Mouse (Mus musculus) left cerebral cortex, adult 6 months (tissue): ENCODE data around the gene Sstr2. TPM values are rescaled to one million over a fixed set of nuclear protein-coding genes. Genes with fewer than 3 reads are reported as not detected.

Source experiments
- long read RNA-seq, 2 experiments: library from polyadenylated mRNA; unstranded; transcript quantifications; one replicate each; pipeline ENCODE4 v2.0.0; 2019 to 2020
- polyA plus RNA-seq: library from polyadenylated mRNA; unstranded; fragments of <200 nt; fragmentation: Nextera tagmentation; gene quantifications from 2 replicates; pipeline ENCODE4 v1.2.3, GENCODE M21; 2021

The Sstr2 gene
- 21.9 and 27.2 TPM in 2 replicates for polyA plus RNA-seq
- long read RNA-seq, experiment 1, transcript Sstr2-202 (3 exons, 1,537 nt) = minor isoform, 14 of 200 reads
- long read RNA-seq, experiment 1, transcript Sstr2-203 (2 exons, 2,143 nt) = major isoform, 182 of 200 reads
- long read RNA-seq, experiment 1, partial matches to known transcripts = 0 of 200 reads
- long read RNA-seq, experiment 1, other reads (novel, unspliced or antisense) = 4 of 200 reads
- long read RNA-seq, experiment 2, transcript Sstr2-203 (2 exons, 2,143 nt) = major isoform, 19 of 27 reads
- long read RNA-seq, experiment 2, partial matches to known transcripts = 0 of 27 reads
- long read RNA-seq, experiment 2, other reads (novel, unspliced or antisense) = 8 of 27 reads

DNA sequence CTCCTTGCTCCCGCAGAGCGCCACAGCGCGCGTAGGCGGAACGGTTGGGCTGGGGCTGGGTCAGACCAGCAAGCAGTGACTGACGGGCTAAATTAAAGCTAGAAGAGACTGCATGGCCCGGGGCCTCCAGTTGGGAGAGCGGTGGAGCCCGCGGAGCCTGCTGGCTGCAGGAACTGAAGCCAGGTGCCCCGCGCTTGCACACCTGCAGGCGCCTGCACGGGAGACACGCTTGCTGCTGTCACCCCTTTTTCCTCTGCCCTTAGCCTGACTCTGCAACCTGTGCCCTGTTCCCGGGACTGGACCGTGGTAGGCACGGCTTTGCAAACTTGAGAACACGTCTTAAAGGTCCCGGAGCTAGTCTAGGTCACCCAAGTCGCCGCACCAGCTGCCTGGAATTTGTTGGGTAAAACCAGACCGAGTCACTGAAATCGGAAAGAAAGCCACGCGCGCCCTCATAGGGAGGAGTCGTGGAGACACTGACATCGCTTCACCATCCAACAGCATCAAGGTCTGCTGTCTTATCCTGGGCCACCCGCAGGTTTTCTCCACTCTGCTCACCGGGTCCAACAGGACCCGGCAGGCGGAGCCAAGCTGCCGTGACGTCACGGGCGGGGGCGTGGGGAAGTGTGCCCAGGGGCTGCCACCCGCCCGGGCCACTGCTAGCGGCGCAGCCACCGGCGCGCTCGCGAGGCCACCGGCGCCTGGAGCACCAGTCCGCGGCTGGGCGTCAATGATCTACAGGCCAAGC lies at the start of gene Sstr2:
Gene Sstr2 (plus strand): TSS at position 671 of the 748 bp plus-strand sequence.

DNA sequence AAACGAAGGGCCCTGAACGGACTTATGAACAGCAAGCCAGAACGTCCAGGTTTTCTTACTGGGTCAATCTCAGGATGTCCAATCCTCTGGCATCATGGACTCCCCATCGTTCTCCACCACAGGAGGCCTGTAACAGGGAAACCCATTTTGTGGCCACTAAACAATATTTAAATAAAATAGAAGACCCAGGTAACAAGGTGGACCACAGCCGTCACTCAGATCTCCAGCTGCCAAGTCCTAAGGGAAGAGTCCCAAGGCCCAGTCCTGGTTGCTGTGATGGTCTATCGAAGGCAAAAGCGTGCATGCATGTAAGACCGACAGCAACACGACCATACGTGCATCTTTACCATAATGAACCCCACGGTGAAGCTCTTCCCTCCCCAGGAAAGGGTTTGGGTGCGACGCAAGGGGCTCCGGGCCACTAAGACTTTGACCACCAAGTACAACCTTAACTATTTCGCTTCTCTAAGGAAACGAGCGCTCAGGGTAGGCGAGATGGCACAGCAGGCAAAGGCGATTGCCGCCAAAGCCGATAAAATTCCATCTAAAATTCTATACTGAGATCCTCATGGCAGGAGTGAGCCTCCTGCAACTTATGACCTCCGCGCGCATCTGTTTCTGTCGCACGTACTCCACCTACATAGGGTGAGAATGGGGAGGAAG lies 29.7 kb downstream of the Sstr2 start, which contains the start of gene Cog1:
Gene Cog1 (plus strand): TSS at position 480 of the 663 bp plus-strand sequence.

DNA sequence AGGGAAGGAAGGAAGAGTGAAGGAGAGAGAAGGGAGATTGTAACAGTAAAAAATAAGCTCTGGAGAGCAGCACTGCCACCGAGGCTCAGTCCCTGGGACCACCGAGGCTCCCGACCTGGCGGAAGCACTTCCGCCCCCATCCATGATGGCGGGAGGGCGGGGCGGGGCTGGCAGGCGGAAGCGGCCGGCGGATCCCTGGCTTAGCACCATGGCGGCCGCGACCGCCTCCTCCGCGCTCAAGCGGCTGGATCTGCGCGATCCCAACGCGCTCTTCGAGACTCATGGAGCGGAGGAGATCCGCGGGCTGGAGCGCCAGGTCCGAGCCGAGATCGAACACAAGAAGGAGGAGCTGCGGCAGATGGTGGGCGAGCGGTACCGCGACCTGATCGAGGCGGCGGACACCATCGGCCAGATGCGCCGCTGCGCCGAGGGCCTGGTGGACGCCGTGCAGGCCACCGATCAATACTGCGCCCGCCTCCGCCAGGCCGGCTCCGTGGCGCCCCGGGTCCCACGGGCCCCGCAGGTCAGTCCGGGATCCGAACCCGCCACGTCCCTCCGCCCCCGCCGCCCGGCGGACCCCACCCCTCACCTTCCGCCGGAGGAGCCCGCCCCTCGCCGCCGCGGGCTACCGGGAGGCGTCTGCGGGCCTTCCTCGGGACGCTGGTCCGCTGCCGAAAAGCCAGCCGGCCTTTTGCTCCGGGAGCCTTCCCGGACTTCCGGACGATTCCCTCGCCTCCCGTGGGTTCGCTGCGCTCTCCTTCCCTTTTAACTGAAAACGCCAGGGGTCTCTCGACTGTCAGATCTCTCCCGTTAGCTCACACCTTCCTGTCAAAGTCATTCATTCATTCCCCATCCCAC lies 30.4 kb downstream of the Sstr2 start, which contains the start of gene Slc39a11:
Gene Slc39a11 (minus strand): TSS at position 727 of the 858 bp plus-strand sequence.

Other genes with a start within 250 kb of the Sstr2 start
- 31.8 and 33.6 TPM in 2 replicates for gene Cog1, start 29.8 kb downstream of the Sstr2 start, polyA plus RNA-seq
- 9.3 and 10.1 TPM in 2 replicates for gene Slc39a11, start 30.7 kb downstream of the Sstr2 start, polyA plus RNA-seq
- 43.2 and 43.6 TPM in 2 replicates for gene Fam104a, start 64.8 kb downstream of the Sstr2 start, polyA plus RNA-seq
- gene D11Wsu47e, start 65.1 kb downstream of the Sstr2 start, polyA plus RNA-seq = 8.4 and 10.3 TPM in 2 replicates
- gene Cpsf4l, start 90.7 kb downstream of the Sstr2 start, polyA plus RNA-seq = 0.29 TPM in 1 of 2 replicates, not detected in the other
- 13.6 and 13.8 TPM in 2 replicates for gene Cdc42ep4, start 132.5 kb downstream of the Sstr2 start, polyA plus RNA-seq